Mouse (Mus musculus) forebrain, embryonic 13.5 days (tissue): ENCODE data around the gene Cgnl1. TPM values are rescaled to one million over a fixed set of nuclear protein-coding genes. Genes with fewer than 3 reads are reported as not detected.
A peak's percentile ranks its signal among the peaks of the same experiment; 100 is the strongest.
"Not testable (repeated sequence)": the region's sequence is repeated elsewhere in the genome, so short reads cannot be mapped to it uniquely, and the experiment has no call there.

Experiments used
- ATAC-seq: fragments of 200-750 bp; cut with Nextera tagmentation; 2 replicates; pipeline ENCODE4 v1.8.0; 2017
- H3K27ac ChIP-seq: fragments of 300-500 bp; sonication (generic); 2 replicates; pipeline ENCODE4 v1.5.1; 2015; ENCODE audit warnings: inconsistent platforms, mild to moderate bottlenecking, moderate library complexity
- H3K27me3 ChIP-seq: fragments of 300-500 bp; sonication (generic); 2 replicates; pipeline ENCODE4 v1.6.1; 2015; ENCODE audit warnings: mild to moderate bottlenecking, inconsistent platforms
- H3K36me3 ChIP-seq: fragments of 300-500 bp; sonication (generic); 2 replicates; pipeline ENCODE4 v1.6.1; 2015; ENCODE audit warnings: mild to moderate bottlenecking, inconsistent platforms; ENCODE audit not compliant: poor library complexity, severe bottlenecking
- H3K4me1 ChIP-seq: fragments of 300-500 bp; sonication (generic); 2 replicates; pipeline ENCODE4 v1.6.1; 2015; ENCODE audit warnings: inconsistent platforms
- H3K4me2 ChIP-seq: fragments of 300-500 bp; sonication (generic); 2 replicates; pipeline ENCODE4 v1.6.1; 2015; ENCODE audit warnings: inconsistent platforms, mild to moderate bottlenecking, moderate library complexity
- H3K4me3 ChIP-seq: fragments of 300-500 bp; sonication (generic); 2 replicates; pipeline ENCODE4 v1.5.1; 2015; ENCODE audit warnings: mild to moderate bottlenecking, inconsistent platforms
- H3K9ac ChIP-seq: fragments of 300-500 bp; sonication (generic); 2 replicates; pipeline ENCODE4 v1.6.1; 2015; ENCODE audit warnings: mild to moderate bottlenecking, inconsistent platforms
- H3K9me3 ChIP-seq: fragments of 300-500 bp; sonication (generic); replicated peaks from 2 replicates; pipeline ENCODE4 v1.6.1; 2016; ENCODE audit warnings: inconsistent platforms
- WGBS: fragments of 180-500 bp; shearing (Covaris S2); methylation state at CpG from one replicate; pipeline ENCODE4 v1.1.7; 2015; 5-methylcytosine and 5-hydroxymethylcytosine counted together
- polyA plus RNA-seq: library from polyadenylated mRNA; unstranded; fragments of >200 nt; fragmentation: Nextera tagmentation; extraction: Ambion mirVana; gene quantifications from 2 replicates; pipeline ENCODE4 v1.2.1, GENCODE M21; 2015

Gene Cgnl1
- polyA plus RNA-seq, 1 experiment from 2014 or later, result 4.0 TPM

- Histone ChIP-seq H3K36me3 (no peaks in the 10 kb centered on the region), H3K27me3 (no peaks in the 10 kb centered on the region), H3K4me1 (peaks cover 10% of the 10 kb centered on the region; the same call in 1 of the 2 replicates), H3K4me3 (no peak overlapping the region), H3K4me2 (no peak overlapping the region), H3K9me3 (no peaks in the 10 kb centered on the region), H3K9ac (no peak overlapping the region), H3K27ac (no peak overlapping the region)
- no peak for ATAC-seq
- WGBS, result 93% methylated on average over 1 of the region's 1 CpGs
Observed at GRCm38 (mm10) chr9:71636854-71637253, 134.5 kb downstream of the Cgnl1 start.

DNA sequence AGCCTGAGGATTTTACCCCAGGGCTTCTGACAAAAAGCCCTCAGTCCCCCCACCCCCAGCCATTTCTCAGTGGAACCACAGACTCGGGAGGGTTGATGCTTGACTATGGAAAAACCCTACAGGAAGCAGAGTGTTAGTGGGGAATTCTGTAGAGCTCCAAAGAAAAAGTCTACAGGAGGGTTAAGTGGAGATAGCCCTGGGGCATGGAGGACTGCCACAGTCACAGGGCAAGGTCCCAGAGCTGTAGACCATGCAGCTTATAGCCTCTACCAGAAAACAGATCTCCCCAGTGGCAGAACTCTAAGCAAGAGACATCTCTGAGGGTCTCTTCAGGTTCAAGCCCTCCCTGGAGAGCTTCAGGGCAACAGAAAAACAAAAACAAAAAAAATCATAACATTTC lies 135.8 kb downstream of the Cgnl1 start:
- no peaks in the 10 kb centered on the region for H3K9me3 ChIP-seq
- no peaks in the 10 kb centered on the region for H3K27me3 ChIP-seq
- H3K4me1 ChIP-seq, result peaks cover 10% of the 10 kb centered on the region; the same call in 1 of the 2 replicates
- H3K36me3 ChIP-seq, result no peaks in the 10 kb centered on the region
- no peak overlapping the region for H3K4me3 ChIP-seq
- H3K4me2 ChIP-seq, result no peak overlapping the region
- H3K27ac ChIP-seq, result no peak overlapping the region
- WGBS, result 53% methylated on average over 1 of the region's 1 CpGs
- no peak for ATAC-seq
- no peak overlapping the region for H3K9ac ChIP-seq

DNA sequence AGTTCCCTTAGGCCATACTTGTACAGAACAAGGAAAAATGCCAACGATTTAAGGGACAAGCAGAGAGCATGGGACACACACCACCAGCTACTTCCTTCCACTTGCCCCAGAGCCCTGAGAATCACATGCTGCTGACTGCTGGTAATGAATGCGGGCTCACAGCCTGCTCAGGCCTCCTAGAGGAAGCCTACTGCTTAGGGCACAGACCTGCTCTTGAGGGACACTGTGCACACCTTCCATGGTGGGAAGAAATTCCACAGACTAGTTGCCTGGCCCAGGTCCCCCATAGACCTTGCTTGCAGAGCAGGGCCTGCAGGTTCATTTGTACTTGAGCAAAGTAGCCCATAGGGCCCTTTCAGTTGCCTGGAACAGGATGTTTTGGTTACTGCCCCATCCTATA lies 136.5 kb downstream of the Cgnl1 start:
- Histone ChIP-seq H3K9me3 (no peaks in the 10 kb centered on the region), H3K4me3 (no peak overlapping the region), H3K4me1 (peaks cover 10% of the 10 kb centered on the region; the same call in 1 of the 2 replicates), H3K36me3 (no peaks in the 10 kb centered on the region), H3K27me3 (no peaks in the 10 kb centered on the region), H3K9ac (no peak overlapping the region), H3K4me2 (no peak overlapping the region), H3K27ac (no peak overlapping the region)
- ATAC-seq, result no peak
- 84% methylated on average over 2 of the region's 2 CpGs for WGBS

- no peaks in the 10 kb centered on the region for H3K4me1 ChIP-seq
- no peak for ATAC-seq
- no peaks in the 10 kb centered on the region for H3K27me3 ChIP-seq
- H3K36me3 ChIP-seq, result no peaks in the 10 kb centered on the region
- H3K9ac ChIP-seq, result no peak overlapping the region
- WGBS, result 52% methylated on average over 6 of the region's 6 CpGs
- no peaks in the 10 kb centered on the region for H3K9me3 ChIP-seq
- H3K4me3 ChIP-seq, result no peak overlapping the region
- H3K27ac ChIP-seq, result no peak overlapping the region
- H3K4me2 ChIP-seq, result no peak overlapping the region
Observed at GRCm38 (mm10) chr9:71628921-71629320, 142.5 kb downstream of the Cgnl1 start.

GRCm38 (mm10) chr9:71628286-71628685 lies 143.1 kb downstream of the Cgnl1 start:
- WGBS, result 77% methylated on average over 6 of the region's 6 CpGs
- H3K9ac ChIP-seq, result no peak overlapping the region
- H3K36me3 ChIP-seq, result no peaks in the 10 kb centered on the region
- no peak overlapping the region for H3K27ac ChIP-seq
- H3K4me2 ChIP-seq, result no peak overlapping the region
- no peaks in the 10 kb centered on the region for H3K4me1 ChIP-seq
- no peaks in the 10 kb centered on the region for H3K9me3 ChIP-seq
- ATAC-seq, result no peak
- H3K4me3 ChIP-seq, result no peak overlapping the region
- H3K27me3 ChIP-seq, result no peaks in the 10 kb centered on the region

DNA sequence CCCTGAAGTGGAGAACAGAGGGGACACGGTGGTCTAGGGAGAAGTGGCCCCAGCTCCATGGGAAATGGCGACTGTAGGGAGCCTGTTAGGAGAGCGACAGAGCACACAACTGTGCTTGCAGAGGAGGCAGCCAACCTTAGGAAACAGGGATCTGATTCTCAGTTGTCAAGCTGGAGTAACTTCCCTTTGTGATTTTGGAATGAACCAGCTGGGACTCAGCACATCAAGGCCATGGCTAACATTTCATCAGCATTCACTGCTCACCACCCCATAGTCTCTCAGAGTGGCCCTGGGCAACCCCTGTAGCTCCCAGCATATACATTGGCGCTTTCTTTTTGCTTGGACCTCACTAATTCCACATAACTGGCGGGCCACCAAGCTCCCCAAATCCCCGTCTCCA lies 145.4 kb downstream of the Cgnl1 start:
- no peak for ATAC-seq
- Histone ChIP-seq H3K27me3 (no peaks in the 10 kb centered on the region), H3K36me3 (no peaks in the 10 kb centered on the region), H3K9me3 (no peaks in the 10 kb centered on the region), H3K4me2 (no peak overlapping the region), H3K4me1 (no peaks in the 10 kb centered on the region), H3K9ac (no peak overlapping the region), H3K4me3 (no peak overlapping the region), H3K27ac (no peak overlapping the region)
- 85% methylated on average over 6 of the region's 6 CpGs for WGBS

DNA sequence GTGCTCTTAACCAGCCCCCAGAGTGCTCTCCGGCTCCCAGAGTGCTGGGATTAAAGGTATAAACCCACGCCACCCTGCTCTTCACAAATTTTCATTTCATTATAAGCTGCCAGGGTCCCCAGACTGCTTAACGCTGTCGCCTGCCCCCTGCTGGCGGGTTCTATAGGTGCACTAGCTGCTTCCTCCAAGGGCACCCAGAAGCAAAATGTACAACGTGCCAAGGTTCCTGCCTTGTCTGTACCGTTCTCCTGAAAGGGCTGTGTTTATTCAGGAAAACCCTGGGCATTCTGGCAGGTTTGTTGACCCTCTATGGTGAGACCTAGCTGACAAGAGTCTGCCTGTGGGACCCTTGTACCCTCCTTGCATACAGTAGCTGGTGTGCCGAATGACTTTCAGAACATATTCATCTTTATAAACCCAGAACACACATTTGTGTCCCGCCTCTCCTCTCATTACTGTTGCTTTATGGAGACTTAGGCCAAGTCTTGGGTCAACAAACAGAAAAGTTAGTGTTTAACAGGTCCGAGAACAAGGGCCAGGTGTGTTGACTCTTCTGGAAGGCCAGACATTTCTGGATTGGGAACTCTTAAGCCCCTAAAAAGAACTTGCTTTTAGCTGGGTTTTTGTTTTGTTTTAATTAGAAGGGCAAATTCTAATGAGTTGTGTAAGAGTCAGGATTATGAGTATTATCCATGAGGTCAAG lies 146.5 kb downstream of the Cgnl1 start:
- no peaks in the 10 kb centered on the region for H3K9me3 ChIP-seq
- H3K27me3 ChIP-seq, result no peaks in the 10 kb centered on the region
- H3K4me2 ChIP-seq, result no peak overlapping the region
- no peak overlapping the region for H3K9ac ChIP-seq
- H3K4me3 ChIP-seq, result no peak overlapping the region
- no peaks in the 10 kb centered on the region for H3K36me3 ChIP-seq
- ATAC-seq, result no peak
- WGBS, result 47% methylated on average over 10 of the region's 10 CpGs
- no peaks in the 10 kb centered on the region for H3K4me1 ChIP-seq
- H3K27ac ChIP-seq, result no peak overlapping the region

DNA sequence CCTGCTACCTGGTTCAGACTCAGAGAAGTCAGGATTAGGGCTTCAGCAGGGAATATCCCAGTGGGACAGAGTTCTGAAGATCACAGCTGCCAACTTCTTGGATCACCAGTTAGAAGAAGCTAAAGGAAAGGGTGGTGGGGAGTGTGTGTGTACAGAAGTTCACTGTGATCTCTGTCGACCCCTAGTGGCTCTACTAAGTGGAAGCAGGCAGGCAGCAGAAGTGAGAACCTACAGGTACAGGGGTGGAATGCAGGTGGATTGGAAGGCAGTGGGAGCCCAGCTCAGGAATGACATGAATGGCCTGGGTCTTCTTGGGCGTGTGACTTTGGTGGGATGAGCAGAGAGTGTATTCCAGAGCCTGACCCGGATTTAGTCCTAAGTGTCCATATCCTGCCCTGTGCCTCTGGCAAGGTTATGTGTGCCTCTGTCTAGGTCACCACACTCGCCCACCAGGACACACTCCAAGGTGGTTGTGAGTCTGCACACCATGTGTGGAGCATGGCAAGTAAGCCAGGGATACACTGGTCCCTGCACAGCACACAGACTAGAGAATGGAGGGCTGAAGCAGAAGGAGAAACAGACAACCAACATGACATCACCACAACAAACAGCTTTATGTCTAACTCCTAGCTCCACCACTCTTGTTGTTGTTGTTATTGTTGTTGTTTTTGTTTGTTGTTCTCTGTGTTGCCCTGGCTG lies 147.4 kb downstream of the Cgnl1 start:
- no peak overlapping the region for H3K4me2 ChIP-seq
- peak; percentile 53; the same call in 1 of the 2 replicates for ATAC-seq
- H3K4me1 ChIP-seq, result no peaks in the 10 kb centered on the region
- no peak overlapping the region for H3K27ac ChIP-seq
- no peaks in the 10 kb centered on the region for H3K27me3 ChIP-seq
- no peaks in the 10 kb centered on the region for H3K9me3 ChIP-seq
- H3K4me3 ChIP-seq, result no peak overlapping the region
- no peaks in the 10 kb centered on the region for H3K36me3 ChIP-seq
- 28% methylated on average over 4 of the region's 4 CpGs for WGBS
- H3K9ac ChIP-seq, result no peak overlapping the region

DNA sequence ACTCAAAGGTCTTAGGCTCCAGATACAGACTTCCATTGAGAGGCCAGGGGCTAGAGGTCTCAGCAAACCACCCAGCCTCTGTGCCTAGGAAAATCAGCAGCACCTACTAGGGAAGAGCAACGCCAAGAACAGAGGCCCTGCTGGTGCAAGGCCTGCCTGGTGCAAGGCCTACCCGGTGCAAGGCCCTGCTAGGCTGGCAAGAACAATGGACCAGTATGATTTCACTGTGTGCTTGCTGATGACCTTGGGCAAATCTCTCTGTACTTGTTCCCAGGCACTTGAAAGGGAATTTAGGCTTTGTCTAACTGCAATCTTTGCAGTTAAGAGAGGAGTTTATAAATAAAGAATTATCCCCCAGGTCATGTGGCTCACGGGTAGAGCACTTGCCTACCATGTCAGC lies 148.8 kb downstream of the Cgnl1 start:
- WGBS, result 64% methylated on average over 3 of the region's 3 CpGs

GRCm38 (mm10) chr9:71621968-71622367 lies 149.4 kb downstream of the Cgnl1 start:
- Histone ChIP-seq H3K4me3 (no peak overlapping the region), H3K4me1 (no peaks in the 10 kb centered on the region), H3K36me3 (no peaks in the 10 kb centered on the region), H3K9ac (no peak overlapping the region), H3K9me3 (no peaks in the 10 kb centered on the region), H3K27ac (no peak overlapping the region), H3K4me2 (no peak overlapping the region), H3K27me3 (no peaks in the 10 kb centered on the region)
- WGBS, result 93% methylated on average over 4 of the region's 4 CpGs
- ATAC-seq, result no peak

More for the DNA sequence above, 148.8 kb downstream of the Cgnl1 start:
- Histone ChIP-seq H3K9me3 (no peaks in the 10 kb centered on the region), H3K36me3 (no peaks in the 10 kb centered on the region), H3K4me2 (no peak overlapping the region), H3K4me3 (no peak overlapping the region), H3K27me3 (no peaks in the 10 kb centered on the region), H3K27ac (no peak overlapping the region), H3K4me1 (no peaks in the 10 kb centered on the region), H3K9ac (no peak overlapping the region)
- ATAC-seq, result no peak

DNA sequence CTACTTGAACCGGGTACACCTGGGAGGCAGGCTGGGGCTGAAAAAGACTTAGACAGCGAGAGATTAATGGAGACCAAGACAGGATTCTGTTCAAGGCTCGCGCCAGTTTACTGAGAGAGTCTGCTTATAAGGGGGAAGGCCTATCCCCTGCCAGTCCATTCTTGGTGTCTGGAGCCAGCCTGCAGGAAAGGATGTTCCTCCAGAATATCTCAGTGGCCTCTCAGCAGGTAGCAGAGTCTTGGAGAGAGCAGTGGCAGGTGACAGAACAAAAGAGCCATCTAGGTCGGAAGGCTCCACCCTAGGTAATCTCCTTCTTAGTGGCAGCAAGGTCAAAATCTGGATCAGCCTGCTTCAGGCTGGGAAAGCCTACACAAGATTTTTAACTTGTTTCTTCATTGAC lies 151.3 kb downstream of the Cgnl1 start:
- not testable (repeated sequence) for H3K9me3 ChIP-seq, H3K9ac ChIP-seq, H3K4me2 ChIP-seq, H3K36me3 ChIP-seq, ATAC-seq, H3K4me3 ChIP-seq, H3K27me3 ChIP-seq, H3K4me1 ChIP-seq, H3K27ac ChIP-seq
- WGBS, result 83% methylated on average over 5 of the region's 5 CpGs

DNA sequence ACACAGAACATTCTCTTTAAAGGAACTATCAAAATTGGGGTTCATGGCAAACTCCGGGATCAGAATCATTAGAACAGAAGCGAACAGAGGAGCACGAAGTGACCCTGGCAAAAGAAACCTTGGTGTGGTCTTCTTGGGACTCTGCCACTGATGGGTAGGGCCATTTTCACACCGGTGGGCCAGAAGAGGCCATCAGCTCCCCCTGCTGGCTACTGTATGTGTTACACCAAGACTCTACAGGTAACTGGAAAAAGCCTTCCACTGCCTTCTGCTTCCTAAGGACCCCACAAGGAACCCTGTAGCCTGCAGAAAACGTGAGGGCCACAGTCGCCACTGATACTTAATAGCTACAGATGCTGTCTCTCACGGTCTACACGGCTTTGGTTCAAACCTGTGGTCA lies 154.0 kb downstream of the Cgnl1 start:
- no peak overlapping the region for H3K9ac ChIP-seq
- no peaks in the 10 kb centered on the region for H3K4me1 ChIP-seq
- H3K9me3 ChIP-seq, result no peaks in the 10 kb centered on the region
- no peak overlapping the region for H3K4me2 ChIP-seq
- no peak overlapping the region for H3K27ac ChIP-seq
- H3K4me3 ChIP-seq, result no peak overlapping the region
- WGBS, result 61% methylated on average over 8 of the region's 8 CpGs
- no peaks in the 10 kb centered on the region for H3K27me3 ChIP-seq
- no peaks in the 10 kb centered on the region for H3K36me3 ChIP-seq
- no peak for ATAC-seq
